Mouse (Mus musculus): ENCODE data around the gene Mapkap1.

Mapkap1 gene

GRCm38 (mm10) chr2:34570378-34570777, 163.8 kb downstream of the Mapkap1 start:
- in situ Hi-C loops (cut with MboI; ENCODE audit: low sequenced_read_pairs): no loop called here

DNA sequence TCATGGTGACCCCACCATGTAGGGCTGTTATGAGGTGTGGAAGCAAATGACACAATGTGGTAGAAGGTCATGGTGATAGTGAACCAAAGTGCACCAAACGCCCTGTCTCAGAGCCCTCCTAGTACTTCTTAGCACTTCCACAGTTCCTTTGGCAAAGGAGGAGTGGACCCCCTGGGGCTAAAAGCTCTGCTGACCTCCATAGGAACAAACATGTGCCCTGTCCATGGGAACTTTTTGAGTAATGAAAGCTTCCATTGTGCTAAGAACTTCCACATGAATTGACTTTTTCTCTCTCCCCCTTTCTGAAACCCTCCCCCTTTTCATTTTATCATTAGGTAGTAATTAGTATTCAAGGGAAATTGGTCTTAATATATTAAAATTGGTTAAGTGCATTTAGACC, 164.5 kb downstream of the Mapkap1 start:
- in situ Hi-C loops (cut with MboI; ENCODE audit: low sequenced_read_pairs): no loop called here

DNA sequence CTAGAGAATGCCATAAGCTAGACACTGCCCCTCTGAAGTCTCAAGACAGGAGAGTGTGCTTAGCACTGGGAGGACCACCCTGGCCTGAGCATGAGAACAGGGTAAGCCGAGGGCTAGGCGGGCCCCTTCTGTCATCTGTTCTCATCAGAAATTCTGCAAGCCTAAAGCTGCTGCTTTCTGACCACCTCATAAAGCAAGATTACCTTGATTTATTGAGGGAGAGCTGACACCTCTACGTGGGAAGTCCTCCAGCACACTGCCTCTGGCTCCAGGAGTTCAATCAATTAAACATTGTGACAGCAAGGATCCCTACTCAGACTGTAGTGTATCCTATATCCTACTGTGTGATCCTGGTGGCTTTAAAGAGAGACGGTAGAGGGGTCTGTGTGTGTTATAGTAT, 166.5 kb downstream of the Mapkap1 start:
- in situ Hi-C loops (cut with MboI; ENCODE audit: low sequenced_read_pairs): no loop called here

DNA sequence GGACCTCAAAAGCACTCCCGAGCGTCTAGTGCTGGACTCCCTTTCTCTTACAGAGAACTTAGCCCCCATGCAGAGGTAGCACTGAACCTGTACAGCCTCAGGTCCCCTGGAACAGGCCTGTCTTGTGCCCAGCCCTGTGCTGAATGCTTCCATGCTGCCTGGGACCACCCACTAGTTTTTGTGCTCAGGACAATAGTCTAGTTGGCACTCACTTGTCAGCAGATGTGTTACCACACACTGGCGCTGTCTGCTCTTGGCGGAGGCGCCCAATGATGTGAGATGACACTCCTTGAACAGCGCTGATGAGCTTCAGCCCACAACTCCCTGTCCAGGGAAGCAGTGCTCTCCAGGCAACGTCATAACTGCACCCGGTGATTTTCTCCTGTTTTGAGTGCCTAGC, 182.0 kb downstream of the Mapkap1 start:
- in situ Hi-C loops (cut with MboI; ENCODE audit: low sequenced_read_pairs): no loop called here

- in situ Hi-C loops (cut with MboI; ENCODE audit: low sequenced_read_pairs): no loop called here
Measured at GRCm38 (mm10) chr2:34591721-34592360, 185.3 kb downstream of the Mapkap1 start.

- in situ Hi-C loops (cut with MboI; ENCODE audit: low sequenced_read_pairs): no loop called here
Measured at GRCm38 (mm10) chr2:34592361-34592960, 185.9 kb downstream of the Mapkap1 start.

DNA sequence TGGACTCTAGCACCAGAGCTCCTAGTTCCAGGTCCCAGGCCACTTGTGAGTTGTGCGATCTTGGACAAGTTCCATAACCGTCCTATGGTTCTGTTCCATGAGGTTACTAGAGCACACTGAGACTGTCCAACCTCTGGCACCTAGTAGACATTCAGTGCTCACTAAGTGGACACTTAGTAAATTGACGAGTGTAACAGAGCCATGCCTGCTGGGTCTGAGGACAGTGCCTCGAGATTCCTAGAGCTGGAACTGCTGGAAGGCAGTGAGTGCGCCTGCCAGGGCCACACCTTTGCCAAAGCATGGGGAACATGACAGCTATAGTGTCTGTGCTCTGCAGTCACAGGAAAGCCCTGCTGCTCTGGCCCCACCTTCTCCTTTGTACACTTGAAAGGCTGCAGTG, 187.4 kb downstream of the Mapkap1 start:
- in situ Hi-C loops (cut with MboI; ENCODE audit: low sequenced_read_pairs): no loop called here

GRCm38 (mm10) chr2:34599606-34600255, 193.2 kb downstream of the Mapkap1 start:
- in situ Hi-C loops (cut with MboI; ENCODE audit: low sequenced_read_pairs): no loop called here

- in situ Hi-C loops (cut with MboI; ENCODE audit: low sequenced_read_pairs): no loop called here
Measured at GRCm38 (mm10) chr2:34600734-34601133, 194.2 kb downstream of the Mapkap1 start.

GRCm38 (mm10) chr2:34602111-34602541, 195.6 kb downstream of the Mapkap1 start:
- in situ Hi-C loops (cut with MboI; ENCODE audit: low sequenced_read_pairs): no loop called here

GRCm38 (mm10) chr2:34602896-34603295, 196.3 kb downstream of the Mapkap1 start:
- in situ Hi-C loops (cut with MboI; ENCODE audit: low sequenced_read_pairs): no loop called here

- in situ Hi-C loops (cut with MboI; ENCODE audit: low sequenced_read_pairs): no loop called here
Measured at GRCm38 (mm10) chr2:34603653-34604214, 197.2 kb downstream of the Mapkap1 start.

- in situ Hi-C loops (cut with MboI; ENCODE audit: low sequenced_read_pairs): no loop called here
Measured at GRCm38 (mm10) chr2:34605040-34605439, 198.5 kb downstream of the Mapkap1 start.

GRCm38 (mm10) chr2:34608917-34609316, 202.3 kb downstream of the Mapkap1 start:
- in situ Hi-C loops (cut with MboI; ENCODE audit: low sequenced_read_pairs): no loop called here

DNA sequence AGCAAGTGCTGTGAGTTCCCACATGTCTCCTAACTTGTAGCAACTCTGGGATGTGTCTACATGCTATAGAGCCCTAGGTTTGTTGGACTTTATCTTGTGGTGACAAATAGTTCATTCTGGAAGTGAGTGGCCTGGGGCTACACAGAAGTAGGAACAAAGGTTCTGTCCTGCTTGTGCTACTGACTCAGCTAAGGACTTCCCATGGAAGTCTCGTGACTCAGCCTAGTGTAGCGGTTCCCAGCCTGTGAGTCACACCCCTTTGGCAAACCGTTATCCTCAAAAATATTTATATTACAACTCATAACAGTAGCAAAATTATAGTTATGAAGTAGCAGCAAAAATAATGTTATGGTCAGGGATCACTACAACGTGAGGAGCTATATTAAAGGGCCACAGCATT, 202.9 kb downstream of the Mapkap1 start:
- in situ Hi-C loops (cut with MboI; ENCODE audit: low sequenced_read_pairs): no loop called here

- in situ Hi-C loops (cut with MboI; ENCODE audit: low sequenced_read_pairs): no loop called here
Measured at GRCm38 (mm10) chr2:34620778-34621415, 214.3 kb downstream of the Mapkap1 start.

GRCm38 (mm10) chr2:34621485-34621884, 214.9 kb downstream of the Mapkap1 start:
- in situ Hi-C loops (cut with MboI; ENCODE audit: low sequenced_read_pairs): no loop called here

DNA sequence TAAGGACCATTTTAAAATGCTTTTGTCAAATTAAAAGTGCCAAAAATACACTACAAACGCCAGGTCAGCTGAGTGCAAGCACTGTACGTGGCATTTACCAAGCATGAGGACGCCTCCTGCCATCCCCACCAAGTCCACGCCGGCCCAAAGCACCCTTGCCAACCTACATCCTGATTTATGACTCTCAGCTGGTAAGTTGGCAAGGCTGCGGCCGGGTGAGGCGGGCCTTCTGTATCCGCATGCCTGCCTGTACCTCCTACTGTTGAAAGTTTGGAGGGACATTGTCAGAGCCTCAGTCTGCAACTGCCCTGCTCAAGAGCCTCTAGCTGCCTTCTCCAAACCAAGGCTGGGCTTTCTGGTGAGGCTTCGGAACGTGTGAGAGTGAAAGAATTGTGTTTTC, 215.9 kb downstream of the Mapkap1 start:
- in situ Hi-C loops (cut with MboI; ENCODE audit: low sequenced_read_pairs): no loop called here

- in situ Hi-C loops (cut with MboI; ENCODE audit: low sequenced_read_pairs): no loop called here
Measured at GRCm38 (mm10) chr2:34623181-34623580, 216.6 kb downstream of the Mapkap1 start.

DNA sequence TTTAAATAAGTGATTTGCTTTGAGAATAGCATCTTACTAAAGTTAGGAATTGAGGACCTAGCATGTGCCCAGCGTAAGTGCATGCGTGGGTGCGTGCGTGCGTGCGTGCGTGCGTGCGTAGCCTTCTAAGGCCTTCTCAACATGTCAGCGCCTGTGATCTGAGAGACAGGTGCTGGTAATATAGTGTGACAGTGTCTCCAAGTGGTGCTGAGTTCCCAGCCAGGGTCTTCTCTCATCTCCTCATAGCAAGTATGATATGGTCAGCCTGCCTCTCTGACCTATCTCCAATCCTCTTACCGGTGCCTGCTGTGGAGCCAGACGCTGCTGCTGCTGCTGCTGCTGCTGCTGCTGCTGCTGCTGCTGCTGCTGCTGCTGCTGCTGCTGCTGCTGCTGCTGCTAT, 217.5 kb downstream of the Mapkap1 start:
- in situ Hi-C loops (cut with MboI; ENCODE audit: low sequenced_read_pairs): no loop called here

All from CH12F3 (cell line).